Mouse (Mus musculus): ENCODE measurements around the gene Rnf141. TPM values are rescaled to one million over a fixed set of nuclear protein-coding genes. Genes with fewer than 3 reads are reported as not detected.

Gene Rnf141
- polyA plus RNA-seq, 1 experiment from 2014 or later, result 31.3 TPM

DNA sequence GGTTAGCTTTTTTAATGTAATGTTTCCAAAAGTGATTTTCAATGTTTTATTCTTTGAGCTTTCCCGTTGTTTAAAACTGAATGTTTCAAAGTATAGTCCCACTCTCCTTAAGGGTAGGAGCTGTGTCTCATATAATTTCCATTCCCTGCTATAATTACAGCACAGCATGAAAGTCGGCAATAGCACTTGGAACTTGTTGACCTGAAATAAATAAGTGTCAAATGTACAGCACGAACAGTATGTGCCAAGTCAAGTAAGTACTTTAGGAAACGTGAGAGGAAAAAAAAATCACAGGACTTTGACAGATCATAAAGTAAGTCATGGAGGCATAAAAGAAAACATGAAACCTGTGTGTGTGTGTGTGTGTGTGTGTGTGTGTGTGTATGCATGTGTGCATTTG lies 22.2 kb downstream of the Rnf141 start:
- H3K36me3 ChIP-seq (ENCODE audit: control insufficient read depth, insufficient read depth, low read length), result 0 out of 2 replicates have a peak, but pooled peaks cover 3% of the 10 kb centered on the region
- H3K4me2 ChIP-seq (ENCODE audit: low read depth), result no peak overlapping the region
- no peaks in the 10 kb centered on the region for H3K9me3 ChIP-seq (ENCODE audit: control insufficient read depth, low read length)
- H3K9ac ChIP-seq (ENCODE audit: low read length), result no peak overlapping the region
- no peak overlapping the region for H3K4me3 ChIP-seq (ENCODE audit: low read depth, low read length)
- H3K27me3 ChIP-seq (ENCODE audit: control insufficient read depth, insufficient read depth, low read length), result no peaks in the 10 kb centered on the region
- ATAC-seq (ENCODE audit: insufficient read depth, low FRiP score, low TSS enrichment), result no peak
- 78% methylated on average over 4 of the region's 4 CpGs for WGBS
- no peak overlapping the region for H3K27ac ChIP-seq (ENCODE audit: low read depth, low read length)
- DNase-seq (ENCODE audit: low spot score), result no peak
- no peaks in the 10 kb centered on the region for H3K4me1 ChIP-seq (ENCODE audit: control insufficient read depth, insufficient read depth, low read length)

DNA sequence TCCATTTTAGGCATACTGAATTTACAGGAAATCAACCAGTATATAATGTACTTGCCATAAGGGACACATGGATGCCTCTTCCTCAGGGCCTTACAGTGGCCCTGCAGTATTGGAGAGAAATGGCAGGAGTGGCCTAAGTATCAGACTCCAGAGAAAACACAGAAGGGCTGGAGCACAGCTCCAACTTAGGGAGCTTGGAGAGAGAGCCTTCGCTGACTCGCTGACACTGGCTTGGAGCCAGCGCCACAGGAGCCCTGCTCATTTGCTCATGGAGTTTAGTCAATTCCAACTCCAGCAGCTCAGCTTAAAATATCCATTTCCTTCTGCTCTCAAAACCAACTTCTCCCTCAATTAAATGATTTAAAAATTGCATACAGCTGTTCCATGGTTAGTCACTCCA lies 22.6 kb downstream of the Rnf141 start:
- 0 out of 2 replicates have a peak, but pooled peaks cover 3% of the 10 kb centered on the region for H3K36me3 ChIP-seq (ENCODE audit: control insufficient read depth, insufficient read depth, low read length)
- DNase-seq (ENCODE audit: low spot score) (peak; percentile 44), ATAC-seq (ENCODE audit: insufficient read depth, low FRiP score, low TSS enrichment) (no peak)
- no peak overlapping the region for H3K27ac ChIP-seq (ENCODE audit: low read depth, low read length)
- H3K4me1 ChIP-seq (ENCODE audit: control insufficient read depth, insufficient read depth, low read length), result no peaks in the 10 kb centered on the region
- H3K4me2 ChIP-seq (ENCODE audit: low read depth), result no peak overlapping the region
- 79% methylated on average over 3 of the region's 3 CpGs for WGBS
- H3K9ac ChIP-seq (ENCODE audit: low read length), result no peak overlapping the region
- no peak overlapping the region for H3K4me3 ChIP-seq (ENCODE audit: low read depth, low read length)
- no peaks in the 10 kb centered on the region for H3K9me3 ChIP-seq (ENCODE audit: control insufficient read depth, low read length)
- H3K27me3 ChIP-seq (ENCODE audit: control insufficient read depth, insufficient read depth, low read length), result no peaks in the 10 kb centered on the region

DNA sequence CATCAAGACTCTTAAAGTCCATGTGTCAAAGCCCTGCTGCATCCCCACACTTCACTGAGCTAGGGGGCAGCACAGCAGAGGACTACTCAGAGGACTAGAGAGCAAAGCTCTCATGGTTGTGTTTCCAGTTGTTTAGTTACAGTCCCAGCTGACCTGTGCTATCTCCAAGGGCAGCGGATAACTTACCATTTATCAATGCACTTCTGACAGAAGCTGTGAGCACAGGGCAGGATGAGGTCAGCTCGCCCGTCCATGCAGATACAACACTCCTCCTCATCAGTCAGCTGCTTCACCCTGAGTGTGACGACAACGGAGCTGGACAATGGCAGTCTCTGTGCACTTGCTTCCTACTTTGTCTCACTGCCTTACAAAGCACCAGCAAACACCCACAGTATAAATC lies 23.2 kb downstream of the Rnf141 start:
- Histone ChIP-seq H3K9ac (ENCODE audit: low read length) (no peak overlapping the region), H3K27ac (ENCODE audit: low read depth, low read length) (no peak overlapping the region), H3K4me3 (ENCODE audit: low read depth, low read length) (no peak overlapping the region), H3K4me1 (ENCODE audit: control insufficient read depth, insufficient read depth, low read length) (no peaks in the 10 kb centered on the region), H3K36me3 (ENCODE audit: control insufficient read depth, insufficient read depth, low read length) (0 out of 2 replicates have a peak, but pooled peaks cover 3% of the 10 kb centered on the region), H3K27me3 (ENCODE audit: control insufficient read depth, insufficient read depth, low read length) (no peaks in the 10 kb centered on the region), H3K4me2 (ENCODE audit: low read depth) (no peak overlapping the region), H3K9me3 (ENCODE audit: control insufficient read depth, low read length) (no peaks in the 10 kb centered on the region)
- ATAC-seq (ENCODE audit: insufficient read depth, low FRiP score, low TSS enrichment) (no peak; the same call in 1 of the 2 replicates), DNase-seq (ENCODE audit: low spot score) (peak; percentile 21)
- WGBS, result 16% methylated on average over 5 of the region's 5 CpGs

DNA sequence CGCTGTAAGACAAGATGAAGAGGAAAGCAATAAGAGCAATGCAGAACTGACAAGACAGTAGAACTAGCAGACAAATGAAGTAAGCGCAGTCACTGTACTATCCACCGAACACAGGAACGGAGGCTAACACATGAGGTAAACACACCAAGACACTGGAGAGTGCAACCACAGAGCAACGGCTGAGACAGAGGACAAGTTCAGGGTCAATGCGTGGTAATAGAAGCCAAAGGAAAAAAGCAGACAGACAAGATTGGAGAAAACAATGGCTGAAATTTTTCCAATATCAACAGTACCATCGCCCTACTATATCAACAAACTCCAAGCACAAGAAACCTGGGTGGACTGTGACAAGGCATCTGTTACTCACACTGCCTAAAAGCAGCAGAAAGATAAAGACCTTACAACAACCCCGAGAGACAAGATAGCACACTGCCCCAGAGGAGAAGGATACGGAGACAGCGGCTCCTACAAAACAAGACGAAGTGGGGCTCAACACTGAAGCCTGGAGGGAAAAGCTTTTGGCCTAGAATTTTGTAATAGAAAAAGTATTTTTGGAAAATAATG lies 25.4 kb downstream of the Rnf141 start:
- no peaks in the 10 kb centered on the region for H3K4me1 ChIP-seq (ENCODE audit: control insufficient read depth, insufficient read depth, low read length)

DNA sequence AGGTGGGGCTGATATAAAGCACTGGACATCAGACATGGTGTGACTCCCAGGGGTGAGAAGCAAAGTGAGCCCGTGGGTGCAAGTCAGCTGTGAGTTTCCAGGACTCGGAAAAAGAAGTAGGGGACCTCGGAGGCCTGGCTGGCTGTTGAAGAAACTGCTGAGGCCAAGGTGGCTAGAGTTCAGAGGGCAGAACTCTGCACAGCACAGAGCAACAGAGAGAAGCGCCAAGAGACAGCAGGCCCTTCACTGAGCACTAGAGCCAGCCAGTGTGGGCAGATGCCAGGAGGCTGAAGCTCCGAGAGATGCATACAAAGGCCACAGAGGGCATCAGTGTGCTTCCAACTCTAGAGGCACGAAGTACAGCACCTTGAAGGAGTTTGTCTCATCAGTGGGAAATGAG lies 26.1 kb downstream of the Rnf141 start:
- H3K9ac ChIP-seq (ENCODE audit: low read length), result no peak overlapping the region
- no peak overlapping the region for H3K27ac ChIP-seq (ENCODE audit: low read depth, low read length)
- 86% methylated on average over 6 of the region's 6 CpGs for WGBS
- no peaks in the 10 kb centered on the region for H3K9me3 ChIP-seq (ENCODE audit: control insufficient read depth, low read length)
- no peak overlapping the region for H3K4me2 ChIP-seq (ENCODE audit: low read depth)
- H3K4me3 ChIP-seq (ENCODE audit: low read depth, low read length), result no peak overlapping the region
- ATAC-seq (ENCODE audit: insufficient read depth, low FRiP score, low TSS enrichment) (no peak), DNase-seq (ENCODE audit: low spot score) (no peak)
- no peaks in the 10 kb centered on the region for H3K27me3 ChIP-seq (ENCODE audit: control insufficient read depth, insufficient read depth, low read length)
- H3K4me1 ChIP-seq (ENCODE audit: control insufficient read depth, insufficient read depth, low read length), result no peaks in the 10 kb centered on the region
- no peaks in the 10 kb centered on the region for H3K36me3 ChIP-seq (ENCODE audit: control insufficient read depth, insufficient read depth, low read length)

More for the DNA sequence above, 25.4 kb downstream of the Rnf141 start:
- ATAC-seq (ENCODE audit: insufficient read depth, low FRiP score, low TSS enrichment) (no peak), DNase-seq (ENCODE audit: low spot score) (no peak)
- Histone ChIP-seq H3K4me3 (ENCODE audit: low read depth, low read length) (no peak overlapping the region), H3K9me3 (ENCODE audit: control insufficient read depth, low read length) (no peaks in the 10 kb centered on the region), H3K9ac (ENCODE audit: low read length) (no peak overlapping the region), H3K27me3 (ENCODE audit: control insufficient read depth, insufficient read depth, low read length) (no peaks in the 10 kb centered on the region), H3K4me2 (ENCODE audit: low read depth) (no peak overlapping the region), H3K36me3 (ENCODE audit: control insufficient read depth, insufficient read depth, low read length) (no peaks in the 10 kb centered on the region), H3K27ac (ENCODE audit: low read depth, low read length) (no peak overlapping the region)
- WGBS, result 91% methylated on average over 11 of the region's 11 CpGs

DNA sequence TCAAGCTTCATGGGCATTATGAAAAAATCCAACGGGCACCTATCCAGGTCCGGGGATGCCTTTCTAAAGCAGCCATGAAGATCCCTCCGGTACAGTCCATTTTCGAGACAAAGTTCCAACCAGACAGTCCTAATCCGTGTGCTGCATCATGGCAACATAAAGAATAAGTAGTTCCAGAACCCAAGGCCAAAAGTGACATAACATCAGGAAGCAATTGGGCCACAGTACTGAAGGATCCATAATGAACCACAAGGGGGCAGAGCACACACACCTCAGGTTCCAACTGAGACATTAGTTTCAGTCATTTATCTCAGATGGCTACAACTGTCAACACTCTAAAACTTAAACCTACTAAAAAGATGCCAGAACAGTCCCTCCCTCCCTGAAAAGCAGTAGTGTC lies 28.2 kb downstream of the Rnf141 start:
- WGBS, result 70% methylated on average over 5 of the region's 5 CpGs
- no peaks in the 10 kb centered on the region for H3K4me1 ChIP-seq (ENCODE audit: control insufficient read depth, insufficient read depth, low read length)
- no peak overlapping the region for H3K4me2 ChIP-seq (ENCODE audit: low read depth)
- no peak overlapping the region for H3K27ac ChIP-seq (ENCODE audit: low read depth, low read length)
- H3K27me3 ChIP-seq (ENCODE audit: control insufficient read depth, insufficient read depth, low read length), result no peaks in the 10 kb centered on the region
- no peak for ATAC-seq (ENCODE audit: insufficient read depth, low FRiP score, low TSS enrichment)
- no peaks in the 10 kb centered on the region for H3K36me3 ChIP-seq (ENCODE audit: control insufficient read depth, insufficient read depth, low read length)
- no peak overlapping the region for H3K9ac ChIP-seq (ENCODE audit: low read length)
- H3K9me3 ChIP-seq (ENCODE audit: control insufficient read depth, low read length), result no peaks in the 10 kb centered on the region
- H3K4me3 ChIP-seq (ENCODE audit: low read depth, low read length), result no peak overlapping the region
- DNase-seq (ENCODE audit: low spot score), result peak; percentile 38

DNA sequence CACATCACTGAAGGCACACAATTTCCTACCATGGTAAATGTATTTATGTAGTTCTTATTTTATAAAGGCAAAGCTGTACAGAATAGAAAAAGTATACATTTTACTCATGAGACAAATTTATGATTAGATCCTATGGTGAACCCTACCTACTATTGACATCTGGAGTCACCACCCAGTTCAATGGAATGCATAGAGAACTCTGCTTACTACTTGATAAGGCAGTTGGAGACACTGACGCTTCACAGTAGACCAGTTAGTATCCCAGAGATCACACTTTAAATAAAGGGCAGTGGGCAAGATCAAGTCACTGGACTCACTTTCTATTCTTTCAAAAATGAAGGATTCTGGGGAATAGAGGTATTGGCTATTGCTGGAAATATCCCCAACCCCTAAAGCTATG lies 30.3 kb downstream of the Rnf141 start:
- Histone ChIP-seq H3K4me3 (ENCODE audit: low read depth, low read length) (no peak overlapping the region), H3K9me3 (ENCODE audit: control insufficient read depth, low read length) (no peaks in the 10 kb centered on the region), H3K27me3 (ENCODE audit: control insufficient read depth, insufficient read depth, low read length) (no peaks in the 10 kb centered on the region), H3K36me3 (ENCODE audit: control insufficient read depth, insufficient read depth, low read length) (no peaks in the 10 kb centered on the region), H3K9ac (ENCODE audit: low read length) (no peak overlapping the region), H3K27ac (ENCODE audit: low read depth, low read length) (no peak overlapping the region), H3K4me1 (ENCODE audit: control insufficient read depth, insufficient read depth, low read length) (no peaks in the 10 kb centered on the region), H3K4me2 (ENCODE audit: low read depth) (no peak overlapping the region)
- DNase-seq (ENCODE audit: low spot score), result no peak
- 90% methylated on average over 1 of the region's 1 CpGs for WGBS
- no peak for ATAC-seq (ENCODE audit: insufficient read depth, low FRiP score, low TSS enrichment)

DNA sequence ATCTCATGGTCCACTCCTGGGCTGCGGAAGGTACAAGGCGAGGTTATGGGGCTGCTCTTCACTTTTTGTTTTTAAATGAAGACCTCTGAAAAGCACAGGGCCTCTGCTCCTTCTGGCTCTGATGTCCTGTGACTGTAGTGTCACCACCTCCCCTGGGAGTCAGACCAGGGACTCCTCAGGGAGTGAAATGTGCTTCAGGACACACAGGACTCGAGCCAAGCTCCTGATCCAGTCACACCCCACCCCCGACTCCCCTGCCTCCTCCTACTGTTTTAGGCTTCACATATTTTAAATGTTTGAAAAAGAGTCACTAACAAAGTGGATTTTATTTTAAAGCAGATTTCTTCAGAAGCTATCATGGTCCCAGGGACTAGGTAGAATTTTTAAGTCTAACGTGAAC lies 32.7 kb downstream of the Rnf141 start:
- Histone ChIP-seq H3K4me3 (ENCODE audit: low read depth, low read length) (no peak overlapping the region), H3K9ac (ENCODE audit: low read length) (no peak overlapping the region), H3K4me2 (ENCODE audit: low read depth) (no peak overlapping the region), H3K36me3 (ENCODE audit: control insufficient read depth, insufficient read depth, low read length) (no peaks in the 10 kb centered on the region), H3K27me3 (ENCODE audit: control insufficient read depth, insufficient read depth, low read length) (no peaks in the 10 kb centered on the region), H3K4me1 (ENCODE audit: control insufficient read depth, insufficient read depth, low read length) (no peaks in the 10 kb centered on the region), H3K9me3 (ENCODE audit: control insufficient read depth, low read length) (no peaks in the 10 kb centered on the region), H3K27ac (ENCODE audit: low read depth, low read length) (no peak overlapping the region)
- DNase-seq (ENCODE audit: low spot score), result no peak
- ATAC-seq (ENCODE audit: insufficient read depth, low FRiP score, low TSS enrichment), result no peak
- 85% methylated on average over 5 of the region's 5 CpGs for WGBS

DNA sequence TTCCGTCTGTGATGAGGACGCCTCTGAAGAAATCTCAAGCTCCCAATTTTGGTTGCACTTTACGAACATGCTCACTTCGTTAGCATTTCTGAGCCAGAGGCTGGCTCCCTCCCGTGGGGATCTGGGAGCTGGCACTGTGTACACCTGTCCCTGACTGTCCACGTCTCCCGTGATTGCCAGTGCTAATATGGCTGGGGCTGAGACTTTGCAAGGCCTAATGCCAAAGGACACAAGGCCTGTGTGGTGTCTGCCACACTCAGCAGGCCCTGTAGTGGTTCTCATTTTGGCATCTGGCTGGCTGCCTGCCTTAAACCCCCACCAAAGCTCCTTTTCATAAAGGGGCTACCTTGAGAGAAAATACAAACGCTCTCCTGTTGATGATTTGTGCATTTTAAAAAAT lies 33.3 kb downstream of the Rnf141 start:
- Histone ChIP-seq H3K27ac (ENCODE audit: low read depth, low read length) (no peak overlapping the region), H3K9me3 (ENCODE audit: control insufficient read depth, low read length) (no peaks in the 10 kb centered on the region), H3K36me3 (ENCODE audit: control insufficient read depth, insufficient read depth, low read length) (no peaks in the 10 kb centered on the region), H3K4me3 (ENCODE audit: low read depth, low read length) (no peak overlapping the region), H3K4me1 (ENCODE audit: control insufficient read depth, insufficient read depth, low read length) (no peaks in the 10 kb centered on the region), H3K4me2 (ENCODE audit: low read depth) (no peak overlapping the region), H3K27me3 (ENCODE audit: control insufficient read depth, insufficient read depth, low read length) (no peaks in the 10 kb centered on the region), H3K9ac (ENCODE audit: low read length) (no peak overlapping the region)
- 88% methylated on average over 8 of the region's 8 CpGs for WGBS
- DNase-seq (ENCODE audit: low spot score), result no peak
- no peak for ATAC-seq (ENCODE audit: insufficient read depth, low FRiP score, low TSS enrichment)
